Mouse (Mus musculus) forebrain, embryonic 16.5 days (tissue): ENCODE data around the gene Zmat5. TPM values are rescaled to one million over a fixed set of nuclear protein-coding genes. Genes with fewer than 3 reads are reported as not detected.
"Not testable (repeated sequence)": the region's sequence is repeated elsewhere in the genome, so short reads cannot be mapped to it uniquely, and the experiment has no call there.

Experiments used
- ATAC-seq: fragments of 200-750 bp; cut with Nextera tagmentation; 2 replicates; pipeline ENCODE4 v1.8.0; 2017; ENCODE audit warnings: mild to moderate bottlenecking, moderate library complexity
- H3K27ac ChIP-seq: fragments of 300-500 bp; sonication (generic); 2 replicates; pipeline ENCODE4 v1.5.1; 2014; ENCODE audit warnings: low read length, control low read depth
- H3K27me3 ChIP-seq: fragments of 300-500 bp; sonication (generic); replicated peaks from 2 replicates; pipeline ENCODE4 v1.6.1; 2014; ENCODE audit warnings: low read length; ENCODE audit not compliant: control insufficient read depth, insufficient read depth
- H3K36me3 ChIP-seq: fragments of 300-500 bp; sonication (generic); 2 replicates; pipeline ENCODE4 v1.6.1; 2014; ENCODE audit not compliant: control insufficient read depth, insufficient read depth
- H3K4me1 ChIP-seq: fragments of 300-500 bp; sonication (generic); replicated peaks from 2 replicates; pipeline ENCODE4 v1.6.1; 2014; ENCODE audit warnings: low read length; ENCODE audit not compliant: control insufficient read depth, insufficient read depth
- H3K4me2 ChIP-seq: fragments of 300-500 bp; sonication (generic); 2 replicates; pipeline ENCODE4 v1.6.1; 2014; ENCODE audit warnings: mild to moderate bottlenecking, low read length, control low read depth
- H3K4me3 ChIP-seq: fragments of 300-500 bp; sonication (generic); replicated peaks from 2 replicates; pipeline ENCODE4 v1.5.1; 2014; ENCODE audit warnings: mild to moderate bottlenecking, low read length, control low read depth
- H3K9ac ChIP-seq: fragments of 300-500 bp; sonication (generic); replicated peaks from 2 replicates; pipeline ENCODE4 v1.6.1; 2014; ENCODE audit warnings: low read depth, low read length, control low read depth
- H3K9me3 ChIP-seq: fragments of 300-500 bp; sonication (generic); 2 replicates; pipeline ENCODE4 v1.6.1; 2016; ENCODE audit warnings: low read length; ENCODE audit not compliant: control insufficient read depth
- WGBS: fragments of 180-500 bp; shearing (Covaris S2); extraction: QIAGEN DNeasy Blood & Tissue Kit; methylation state at CpG from one replicate; pipeline ENCODE4 v1.1.7; 2014; 5-methylcytosine and 5-hydroxymethylcytosine counted together
- polyA plus RNA-seq: library from polyadenylated mRNA; unstranded; fragments of >200 nt; fragmentation: Nextera tagmentation; extraction: Ambion mirVana; gene quantifications from 2 replicates; pipeline ENCODE4 v1.2.1, GENCODE M21; 2015

Gene Zmat5
- polyA plus RNA-seq, 1 experiment from 2014 or later: 75.5 TPM

DNA sequence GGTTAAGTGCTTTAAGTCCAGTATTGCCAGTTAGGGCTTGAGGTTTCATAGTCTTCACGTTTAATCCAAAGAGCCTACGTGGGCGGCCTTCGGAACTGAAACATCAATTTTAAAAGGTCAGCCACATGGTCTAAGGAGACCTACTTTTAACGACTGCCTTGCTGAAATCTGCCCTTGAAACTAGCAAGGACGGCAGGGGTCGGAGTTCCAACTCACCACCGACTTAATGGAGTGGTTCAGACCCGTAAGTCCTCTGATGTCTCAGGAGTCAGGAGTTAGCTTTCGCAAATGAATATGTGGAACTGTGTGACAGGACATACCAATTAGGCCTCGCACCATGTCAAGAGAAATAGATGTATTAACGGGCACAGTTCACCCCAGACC, 798 bp upstream of the Zmat5 start:
- H3K27ac ChIP-seq: peak overlapping the region; percentile 46
- no peaks in the 10 kb centered on the region for H3K27me3 ChIP-seq
- peak overlapping the region; percentile 79 for H3K9ac ChIP-seq
- H3K36me3 ChIP-seq: 0 out of 2 replicates have a peak, but pooled peaks cover 10% of the 10 kb centered on the region
- peaks cover 20% of the 10 kb centered on the region for H3K4me1 ChIP-seq
- no peak; the same call in 1 of the 2 replicates for ATAC-seq
- 6% methylated on average over 12 of the region's 12 CpGs for WGBS
- H3K4me2 ChIP-seq: peak overlapping the region; percentile 92
- peak overlapping the region; percentile 88 for H3K4me3 ChIP-seq
- no peaks in the 10 kb centered on the region for H3K9me3 ChIP-seq

GRCm38 (mm10) chr11:4705178-4705577, 700 bp downstream of the Zmat5 start:
- Histone ChIP-seq H3K36me3 (0 out of 2 replicates have a peak, but pooled peaks cover 10% of the 10 kb centered on the region), H3K9ac (peak overlapping the region; percentile 58), H3K9me3 (no peaks in the 10 kb centered on the region), H3K4me1 (peaks cover 20% of the 10 kb centered on the region), H3K27ac (no peak overlapping the region), H3K4me2 (peak overlapping the region; percentile 92), H3K4me3 (peak overlapping the region; percentile 88), H3K27me3 (no peaks in the 10 kb centered on the region)
- WGBS: 4% methylated on average over 4 of the region's 4 CpGs
- ATAC-seq: no peak

DNA sequence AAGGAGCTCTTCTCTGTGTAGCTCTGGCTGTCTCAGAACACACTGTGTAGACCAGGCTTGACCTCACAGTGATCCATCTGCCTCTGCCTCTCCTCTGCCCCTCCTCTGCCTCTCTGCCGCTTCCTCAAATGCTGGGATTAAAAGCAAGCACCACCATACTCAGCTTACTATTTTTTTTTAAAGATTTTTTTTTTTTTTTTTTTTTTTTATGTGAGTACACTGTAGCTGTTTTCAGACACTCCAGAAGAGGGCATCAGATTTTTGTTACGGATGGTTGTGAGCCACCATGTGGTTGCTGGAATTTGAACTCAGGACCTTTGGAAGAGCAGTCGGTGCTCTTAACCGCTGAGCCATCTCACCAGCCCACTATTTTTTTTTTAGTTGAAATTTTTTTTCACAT, 5.7 kb downstream of the Zmat5 start:
- not testable (repeated sequence) for H3K4me2 ChIP-seq, H3K36me3 ChIP-seq, ATAC-seq, H3K4me1 ChIP-seq, H3K9me3 ChIP-seq, H3K27ac ChIP-seq, H3K27me3 ChIP-seq, H3K4me3 ChIP-seq, H3K9ac ChIP-seq
- 95% methylated on average over 4 of the region's 4 CpGs for WGBS

DNA sequence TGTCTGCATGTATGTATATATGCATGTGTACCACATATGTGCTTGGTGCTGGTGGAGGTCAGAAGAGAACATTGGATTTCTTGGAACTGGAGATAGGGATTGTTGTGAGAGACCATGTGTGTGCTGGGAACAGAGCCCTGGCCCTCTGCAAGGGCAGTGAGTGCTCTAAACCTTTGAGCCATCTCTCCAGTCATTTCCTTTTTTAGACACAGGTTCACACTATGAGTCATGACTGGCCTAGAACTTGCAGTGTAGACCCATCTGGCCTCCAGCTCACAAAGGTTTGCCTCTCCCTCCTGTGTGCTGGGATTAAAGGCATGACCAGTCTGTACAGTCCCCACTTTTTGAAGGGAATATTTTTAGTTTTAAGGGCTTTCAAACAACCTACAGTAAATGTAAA, 8.3 kb downstream of the Zmat5 start:
- no peak overlapping the region for H3K4me3 ChIP-seq
- no peak for ATAC-seq

DNA sequence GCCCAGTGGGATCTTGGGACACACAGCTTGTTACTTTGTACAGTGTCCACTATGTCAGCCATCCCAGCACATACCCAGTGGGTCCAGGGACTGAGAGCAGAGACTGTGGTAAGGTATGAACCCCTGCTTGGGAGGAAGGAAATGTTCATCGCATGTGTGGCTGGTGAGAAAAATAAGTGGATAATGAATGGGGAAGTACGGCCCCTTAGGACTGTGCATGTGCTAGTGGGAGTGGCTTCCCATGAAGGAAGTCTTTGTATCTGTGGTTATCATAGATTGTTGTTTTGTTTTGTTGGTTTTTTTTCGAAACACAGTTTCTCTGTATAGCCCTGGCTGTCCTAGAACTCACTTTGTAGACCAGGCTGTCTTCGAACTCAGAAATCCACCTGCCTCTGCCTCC, 10.2 kb downstream of the Zmat5 start:
- Histone ChIP-seq H3K4me2 (no peak overlapping the region), H3K9ac (no peak overlapping the region), H3K27me3 (no peaks in the 10 kb centered on the region), H3K9me3 (no peaks in the 10 kb centered on the region), H3K36me3 (no peaks in the 10 kb centered on the region; the same call in 1 of the 2 replicates), H3K4me3 (no peak overlapping the region), H3K4me1 (peaks cover 4% of the 10 kb centered on the region; the same call in 1 of the 2 replicates), H3K27ac (no peak overlapping the region)
- WGBS: 89% methylated on average over 4 of the region's 4 CpGs
- no peak for ATAC-seq

More for the DNA sequence above, 8.3 kb downstream of the Zmat5 start:
- Histone ChIP-seq H3K4me1 (peaks cover 4% of the 10 kb centered on the region; the same call in 1 of the 2 replicates), H3K36me3 (no peaks in the 10 kb centered on the region; the same call in 1 of the 2 replicates), H3K9ac (no peak overlapping the region), H3K9me3 (no peaks in the 10 kb centered on the region), H3K4me2 (no peak overlapping the region), H3K27ac (no peak overlapping the region), H3K27me3 (no peaks in the 10 kb centered on the region)

GRCm38 (mm10) chr11:4715596-4715995, 11.1 kb downstream of the Zmat5 start:
- H3K27ac ChIP-seq: no peak overlapping the region
- H3K27me3 ChIP-seq: no peaks in the 10 kb centered on the region
- no peak overlapping the region for H3K4me3 ChIP-seq
- ATAC-seq: no peak
- peaks cover 7% of the 10 kb centered on the region; the same call in 1 of the 2 replicates for H3K4me1 ChIP-seq
- WGBS: 90% methylated on average over 4 of the region's 4 CpGs
- H3K4me2 ChIP-seq: no peak overlapping the region
- H3K9ac ChIP-seq: no peak overlapping the region
- H3K9me3 ChIP-seq: no peaks in the 10 kb centered on the region
- no peaks in the 10 kb centered on the region; the same call in 1 of the 2 replicates for H3K36me3 ChIP-seq

- 77% methylated on average over 5 of the region's 5 CpGs for WGBS
- Histone ChIP-seq H3K4me1 (peaks cover 15% of the 10 kb centered on the region; the same call in 1 of the 2 replicates), H3K27ac (no peak overlapping the region), H3K27me3 (no peaks in the 10 kb centered on the region), H3K4me2 (no peak overlapping the region), H3K9ac (no peak overlapping the region), H3K4me3 (no peak overlapping the region), H3K36me3 (no peaks in the 10 kb centered on the region; the same call in 1 of the 2 replicates), H3K9me3 (no peaks in the 10 kb centered on the region)
- ATAC-seq: 0 out of 2 replicates have a peak, but pooled peaks have one; percentile 28
Observed at GRCm38 (mm10) chr11:4716530-4717236, 12.2 kb downstream of the Zmat5 start.

- Histone ChIP-seq H3K36me3 (no peaks in the 10 kb centered on the region), H3K9ac (no peak overlapping the region), H3K4me1 (peaks cover 15% of the 10 kb centered on the region; the same call in 1 of the 2 replicates), H3K4me2 (no peak overlapping the region), H3K27me3 (no peaks in the 10 kb centered on the region), H3K9me3 (no peaks in the 10 kb centered on the region), H3K27ac (no peak overlapping the region), H3K4me3 (no peak overlapping the region)
- ATAC-seq: no peak
- 77% methylated on average over 5 of the region's 5 CpGs for WGBS
Observed at GRCm38 (mm10) chr11:4718548-4718947, 14.1 kb downstream of the Zmat5 start.

DNA sequence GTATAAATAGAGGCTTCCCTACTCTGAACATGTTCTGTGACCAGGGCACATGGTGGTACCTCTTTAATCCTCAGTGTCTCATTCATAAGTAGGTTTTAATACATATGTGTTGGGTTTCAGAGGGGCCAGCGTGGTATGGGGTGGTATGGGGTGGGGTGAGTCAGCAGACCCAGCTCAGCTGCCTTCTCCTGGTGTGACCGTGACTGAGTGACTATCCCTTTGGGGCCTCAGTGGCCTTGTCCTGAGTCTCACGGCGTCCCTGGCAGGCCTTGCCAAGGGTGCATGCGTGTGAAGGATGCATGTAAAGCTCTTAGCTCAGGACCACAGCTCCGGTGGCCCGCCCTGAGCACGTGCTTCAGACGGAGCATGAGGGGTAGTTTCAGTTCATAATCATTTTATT, 15.5 kb downstream of the Zmat5 start:
- Histone ChIP-seq H3K4me1 (peaks cover 15% of the 10 kb centered on the region; the same call in 1 of the 2 replicates), H3K9me3 (no peaks in the 10 kb centered on the region), H3K9ac (no peak overlapping the region), H3K27ac (no peak overlapping the region), H3K4me2 (no peak overlapping the region), H3K4me3 (no peak overlapping the region), H3K36me3 (no peaks in the 10 kb centered on the region), H3K27me3 (no peaks in the 10 kb centered on the region)
- 90% methylated on average over 9 of the region's 9 CpGs for WGBS
- no peak for ATAC-seq
